Mouse (Mus musculus) megakaryocyte, embryonic 14.5 days (primary cell): ENCODE measurements around the gene Osbpl6.

Experiments
- FLI1 ChIP-seq: IDR thresholded peaks from 2 replicates; pipeline ENCODE4 v1.6.1; 2012; ENCODE audit warnings: low read length, inconsistent platforms, mixed read lengths
- GATA1 ChIP-seq: IDR thresholded peaks from 3 replicates; pipeline ENCODE4 v1.6.1; 2012; ENCODE audit warnings: mixed read lengths, low read length, inconsistent platforms, borderline replicate concordance

GRCm38 (mm10) chr2:76429318-76429717, 23.0 kb downstream of the Osbpl6 start:
- TF ChIP-seq GATA1 = no peak
- TF ChIP-seq FLI1 = no peak
